Mouse (Mus musculus) stomach, postnatal 0 days (tissue): ENCODE results near the gene Cd55.

Experiments used
- CTCF ChIP-seq: IDR thresholded peaks from 2 replicates; pipeline ENCODE4 v1.5.1; 2016; ENCODE audit warnings: antibody characterized with exemption, low read depth, mild to moderate bottlenecking, moderate library complexity
- EP300 ChIP-seq: optimal IDR thresholded peaks from 2 replicates; pipeline ENCODE3; 2016; ENCODE audit warnings: antibody characterized with exemption

- TF ChIP-seq CTCF (no peak), EP300 (no peak)
Observed at GRCm38 (mm10) chr1:130474936-130475335, 12.4 kb upstream of the Cd55 start.
